Mouse (Mus musculus): ENCODE results near the gene Olfr466.

GRCm38 (mm10) chr13:65111961-65112360 is 38.1 kb upstream of the Olfr466 start:
- TF ChIP-seq CTCF (IDR thresholded peaks at IDR 0.05; ENCODE audit: low read depth, low read length) = no peak
- no peak for TF ChIP-seq POLR2A (IDR thresholded peaks at IDR 0.05; ENCODE audit: extremely low read depth, insufficient read depth, low read length)
